In genomic region chr4:132247451-132247997, GRCm38 (mm10) we compare ENCODE assay signal across 11 mouse cellular contexts. TPM values are rescaled to one million over a fixed set of nuclear protein-coding genes. Genes with fewer than 3 reads are reported as not detected.
DNase-seq lines count a peak whose midpoint lies in the region; ATAC-seq and TF ChIP-seq lines count a peak whose summit lies in the region.
"Had no signal": no experiment of that assay in that cellular context is flagged by ENCODE, and none has a peak within 500 bp of the region (broad histone marks: within the 10 kb centered on the region; RNA-seq: fewer than 3 reads in every experiment).

No protein-coding gene starts in this region.

- H3K36me3 ChIP-seq in intestine, embryonic 15.5 days = peaks cover 15% of the 10 kb centered on the region; the same call in 1 of the 2 replicates
- H3K36me3 ChIP-seq in forebrain, embryonic 16.5 days (ENCODE audit: control insufficient read depth, insufficient read depth) = peaks cover 23% of the 10 kb centered on the region

- peaks cover 26% of the 10 kb centered on the region for H3K4me1 ChIP-seq in bone marrow macrophage, adult 2 months (ENCODE audit: control insufficient read depth, insufficient read depth, low read length)
- H3K4me1 ChIP-seq in intestine, embryonic 15.5 days (replicated peaks) = no peaks in the 10 kb centered on the region
- no peaks in the 10 kb centered on the region for H3K4me1 ChIP-seq in forebrain, embryonic 16.5 days (replicated peaks; ENCODE audit: control insufficient read depth, insufficient read depth, low read length)

- H3K4me2 ChIP-seq in intestine, embryonic 15.5 days (replicated peaks) = no peak overlapping the region
- no peak overlapping the region for H3K4me2 ChIP-seq in forebrain, embryonic 16.5 days (ENCODE audit: low read length)

- no peak for DNase-seq in layer of hippocampus, adult 2 months (ENCODE audit: low spot score in 2 of 2)
- no peak for DNase-seq in layer of hippocampus, adult 8-10 months (ENCODE audit: low spot score in 2 of 2)
- peak; percentile 42 for DNase-seq in lung, postnatal 36 days
- no peak for DNase-seq in ovary, postnatal 10 days (ENCODE audit: low spot score)
- DNase-seq: adrenal gland, postnatal 25 days; cerebellum, postnatal 14 days had no signal

- no peak overlapping the region for H3K4me3 ChIP-seq in layer of hippocampus, adult 2 months
- H3K4me3 ChIP-seq in bone marrow macrophage, adult 2 months (ENCODE audit: insufficient read depth, low read length) = no peak overlapping the region
- H3K4me3 ChIP-seq in intestine, embryonic 15.5 days (replicated peaks) = no peak overlapping the region
- H3K4me3 ChIP-seq in forebrain, embryonic 16.5 days (replicated peaks; ENCODE audit: low read length) = no peak overlapping the region
- H3K4me3 ChIP-seq: erythroblast, embryonic 14.5 days had no signal

- 84% methylated on average over 5 of the region's 5 CpGs for WGBS in intestine, embryonic 15.5 days
- 82% methylated on average over 5 of the region's 5 CpGs for WGBS in forebrain, embryonic 16.5 days

- no peak overlapping the region for H3K9ac ChIP-seq in intestine, embryonic 15.5 days
- no peak overlapping the region for H3K9ac ChIP-seq in forebrain, embryonic 16.5 days (replicated peaks; ENCODE audit: low read depth, low read length)

- H3K27ac ChIP-seq in layer of hippocampus, adult 2 months = peak overlapping the region; percentile 68; the same call in 1 of the 2 replicates
- H3K27ac ChIP-seq in bone marrow macrophage, adult 2 months (ENCODE audit: insufficient read depth, low read depth, low read length) = peak overlapping the region; percentile 69
- H3K27ac ChIP-seq in intestine, embryonic 15.5 days = 0 out of 2 replicates have a peak overlapping the region, but pooled peaks have one; percentile 13
- no peak overlapping the region for H3K27ac ChIP-seq in forebrain, embryonic 16.5 days (ENCODE audit: low read length)

- H3K9me3 ChIP-seq in intestine, embryonic 15.5 days = no peaks in the 10 kb centered on the region
- H3K9me3 ChIP-seq in forebrain, embryonic 16.5 days (ENCODE audit: control insufficient read depth, low read length) = no peaks in the 10 kb centered on the region

- no peak for TF ChIP-seq POLR2A in bone marrow macrophage, adult 2 months (IDR thresholded peaks at IDR 0.05; ENCODE audit: borderline replicate concordance, low read depth, low read length)

- no peaks in the 10 kb centered on the region for H3K27me3 ChIP-seq in intestine, embryonic 15.5 days (replicated peaks)
- H3K27me3 ChIP-seq in forebrain, embryonic 16.5 days (replicated peaks; ENCODE audit: control insufficient read depth, insufficient read depth, low read length) = no peaks in the 10 kb centered on the region

- no peak for TF ChIP-seq CTCF in layer of hippocampus, adult 2 months (conservative IDR thresholded peaks at IDR 0.05)
- TF ChIP-seq CTCF in bone marrow macrophage, adult 2 months (IDR thresholded peaks at IDR 0.05; ENCODE audit: low read depth, low read length) = no peak

- ATAC-seq in intestine, embryonic 15.5 days = no peak
- no peak for ATAC-seq in forebrain, embryonic 16.5 days
- ATAC-seq: hindbrain, embryonic 16.5 days had no signal

RNA-seq across cellular contexts. Expression of gene Gmeb1, which starts 13.9 kb away (rescaled TPM):
- 10 to 100 TPM; 25.2 to 28.3 TPM for total RNA-seq in layer of hippocampus, adult 2 months (2021)
- 10 to 100 TPM; 23.9 to 25.1 (median 24.5) TPM for total RNA-seq in layer of hippocampus, adult 8-10 months (2022)
- polyA plus RNA-seq in bone marrow macrophage, adult 2 months (2012; ENCODE audit: insufficient read depth, insufficient read length, missing spikeins) = 16.7 and 16.8 TPM in 2 replicates
- polyA plus RNA-seq in intestine, embryonic 15.5 days (2015; fragmentation: Nextera tagmentation; extraction: Ambion mirVana) = 27.8 and 31.3 TPM in 2 replicates
- polyA plus RNA-seq in forebrain, embryonic 16.5 days (2015; fragmentation: Nextera tagmentation; extraction: Ambion mirVana) = 44.3 and 55.3 TPM in 2 replicates

RNA-seq across cellular contexts. Expression of gene Taf12, which starts 26.7 kb away (rescaled TPM):
- 10 to 100 TPM; 24.6 to 26.2 TPM for total RNA-seq in layer of hippocampus, adult 2 months (2021)
- 10 to 100 TPM; 20.6 to 27.9 (median 24.9) TPM for total RNA-seq in layer of hippocampus, adult 8-10 months (2022)
- 33.6 and 38.5 TPM in 2 replicates for polyA plus RNA-seq in bone marrow macrophage, adult 2 months (2012; ENCODE audit: insufficient read depth, insufficient read length, missing spikeins)
- polyA plus RNA-seq in intestine, embryonic 15.5 days (2015; fragmentation: Nextera tagmentation; extraction: Ambion mirVana) = 37.7 and 39.8 TPM in 2 replicates
- 43.5 and 43.8 TPM in 2 replicates for polyA plus RNA-seq in forebrain, embryonic 16.5 days (2015; fragmentation: Nextera tagmentation; extraction: Ambion mirVana)

RNA-seq across cellular contexts. Expression of gene Ythdf2, which starts 35.4 kb away (rescaled TPM):
- total RNA-seq in layer of hippocampus, adult 2 months (2021) = 10 to 100 TPM; 43.8 to 46.5 TPM
- total RNA-seq in layer of hippocampus, adult 8-10 months (2022) = 10 to 100 TPM; 45.4 to 48.3 (median 46.8) TPM
- polyA plus RNA-seq in bone marrow macrophage, adult 2 months (2012; ENCODE audit: insufficient read depth, insufficient read length, missing spikeins) = 50.3 and 51.4 TPM in 2 replicates
- 70.6 and 86.5 TPM in 2 replicates for polyA plus RNA-seq in intestine, embryonic 15.5 days (2015; fragmentation: Nextera tagmentation; extraction: Ambion mirVana)
- 154 and 171 TPM in 2 replicates for polyA plus RNA-seq in forebrain, embryonic 16.5 days (2015; fragmentation: Nextera tagmentation; extraction: Ambion mirVana)

RNA-seq across cellular contexts. Expression of gene Rab42, which starts 55.7 kb away (rescaled TPM):
- total RNA-seq in layer of hippocampus, adult 2 months (2021) = 1 to 10 TPM; 1.2 to 2.1 TPM
- total RNA-seq in layer of hippocampus, adult 8-10 months (2022) = 1 to 10 TPM; 1.4 to 2.8 (median 1.9) TPM
- polyA plus RNA-seq in bone marrow macrophage, adult 2 months (2012; ENCODE audit: insufficient read depth, insufficient read length, missing spikeins) = 1.5 TPM in 1 of 2 replicates, not detected in the other
- 3.6 and 3.9 TPM in 2 replicates for polyA plus RNA-seq in intestine, embryonic 15.5 days (2015; fragmentation: Nextera tagmentation; extraction: Ambion mirVana)
- polyA plus RNA-seq in forebrain, embryonic 16.5 days (2015; fragmentation: Nextera tagmentation; extraction: Ambion mirVana) = 0.80 and 1.4 TPM in 2 replicates
